Mouse (Mus musculus) liver, postnatal 0 days (tissue): ENCODE results near the gene Tomm34.

Experiments used
- CTCF ChIP-seq: sonication (generic); IDR thresholded peaks from 2 replicates; pipeline ENCODE4 v1.5.1; 2016; ENCODE audit warnings: antibody characterized with exemption, low read depth
- EP300 ChIP-seq: IDR thresholded peaks from 2 replicates; pipeline ENCODE4 v1.6.1; 2016; ENCODE audit warnings: antibody characterized with exemption, low read depth, mild to moderate bottlenecking

GRCm38 (mm10) chr2:164111546-164111945 is 40.6 kb upstream of the Tomm34 start:
- TF ChIP-seq CTCF, result no peak
- no peak for TF ChIP-seq EP300
